Comparison of ENCODE assay signal across 7 mouse cellular contexts in genomic region chr8:122568109-122568504, GRCm38 (mm10). TPM values are rescaled to one million over a fixed set of nuclear protein-coding genes. Genes with fewer than 3 reads are reported as not detected.
DNase-seq lines count a peak whose midpoint lies in the region; ATAC-seq and TF ChIP-seq lines count a peak whose summit lies in the region.

No protein-coding gene starts in this region.

- H3K9me3 ChIP-seq in lung, embryonic 16.5 days (ENCODE audit: control insufficient read depth, low read length) = no peaks in the 10 kb centered on the region
- H3K9me3 ChIP-seq in limb, embryonic 14.5 days (ENCODE audit: control insufficient read depth, low read length) = no peaks in the 10 kb centered on the region

- no peak for TF ChIP-seq CTCF in embryonic fibroblast, embryonic 13.5 days (IDR thresholded peaks at IDR 0.05; ENCODE audit: borderline replicate concordance, insufficient read depth, low read length)
- no peak for TF ChIP-seq CTCF in spleen, adult 2 months (IDR thresholded peaks at IDR 0.05; ENCODE audit: extremely low read depth, insufficient read depth, insufficient read length, insufficient replicate concordance)

- no peak for DNase-seq in lung, postnatal 4 days
- DNase-seq in limb, embryonic 14.5 days (ENCODE audit: low spot score) = no peak
- DNase-seq in spleen, adult 2 months (ENCODE audit: low read depth in 1 of 2, low spot score in 2 of 2) = peak; percentile 87
- no peak for DNase-seq in adrenal gland, adult 2 months

- no peaks in the 10 kb centered on the region for H3K27me3 ChIP-seq in lung, embryonic 16.5 days (ENCODE audit: control insufficient read depth, insufficient read depth, low read depth, low read length)
- no peaks in the 10 kb centered on the region for H3K27me3 ChIP-seq in limb, embryonic 14.5 days (ENCODE audit: control insufficient read depth, insufficient read depth, low read length)
- H3K27me3 ChIP-seq in spleen, adult 2 months (ENCODE audit: control insufficient read depth, insufficient read depth, low read length) = no peaks in the 10 kb centered on the region

- peak overlapping the region; percentile 97 for H3K27ac ChIP-seq in lung, embryonic 16.5 days (ENCODE audit: low read length)
- H3K27ac ChIP-seq in embryonic fibroblast, embryonic 13.5 days (ENCODE audit: insufficient read depth, low read length) = peak overlapping the region; percentile 73
- H3K27ac ChIP-seq in limb, embryonic 14.5 days (replicated peaks; ENCODE audit: low read depth, low read length) = peak overlapping the region; percentile 85
- H3K27ac ChIP-seq in spleen, adult 2 months (ENCODE audit: insufficient read depth, low read length) = peak overlapping the region; percentile 98

- peak; percentile 51 for ATAC-seq in lung, embryonic 16.5 days (ENCODE audit: low read depth)
- peak; percentile 13 for ATAC-seq in limb, embryonic 14.5 days (ENCODE audit: low FRiP score, low read depth)
- no peak for ATAC-seq in monocyte, adult 5-6 weeks (replicated peaks; ENCODE audit: insufficient number of reproducible peaks, low FRiP score, low TSS enrichment, poor library complexity, severe bottlenecking)

- H3K4me3 ChIP-seq in lung, embryonic 16.5 days (ENCODE audit: low read length) = peak overlapping the region; percentile 82
- H3K4me3 ChIP-seq in embryonic fibroblast, embryonic 13.5 days (ENCODE audit: insufficient read depth, low read length) = peak overlapping the region; percentile 72
- peak overlapping the region; percentile 93 for H3K4me3 ChIP-seq in limb, embryonic 14.5 days (replicated peaks; ENCODE audit: low read length)
- H3K4me3 ChIP-seq in spleen, adult 2 months (ENCODE audit: extremely low read depth, insufficient read depth, insufficient read length) = peak overlapping the region; percentile 78

- peaks cover 16% of the 10 kb centered on the region for H3K36me3 ChIP-seq in lung, embryonic 16.5 days (ENCODE audit: control insufficient read depth, insufficient read depth, low read length)
- H3K36me3 ChIP-seq in limb, embryonic 14.5 days (ENCODE audit: control insufficient read depth, insufficient read depth, low read length) = peaks cover 42% of the 10 kb centered on the region
- peaks cover 25% of the 10 kb centered on the region for H3K36me3 ChIP-seq in spleen, adult 2 months (ENCODE audit: control insufficient read depth, insufficient read depth, low read length)

- peak overlapping the region; percentile 73 for H3K4me2 ChIP-seq in lung, embryonic 16.5 days (ENCODE audit: low read depth, low read length)
- H3K4me2 ChIP-seq in limb, embryonic 14.5 days (replicated peaks; ENCODE audit: low read depth, low read length, severe bottlenecking) = peak overlapping the region; percentile 84

- WGBS in lung, embryonic 16.5 days = 0% methylated on average over 34 of the region's 34 CpGs
- WGBS in limb, embryonic 14.5 days = 0% methylated on average over 34 of the region's 34 CpGs
- WGBS in spleen, adult 2 months = under 1% methylated on average over 34 of the region's 34 CpGs

- peak overlapping the region; percentile 87 for H3K9ac ChIP-seq in lung, embryonic 16.5 days (ENCODE audit: low read length)
- peak overlapping the region; percentile 94 for H3K9ac ChIP-seq in limb, embryonic 14.5 days (ENCODE audit: low read depth, low read length, severe bottlenecking)

- TF ChIP-seq POLR2A in embryonic fibroblast, embryonic 13.5 days (IDR thresholded peaks at IDR 0.05; ENCODE audit: low read depth, low read length) = no peak
- no peak for TF ChIP-seq POLR2A in limb, embryonic 14.5 days (IDR thresholded peaks at IDR 0.05; ENCODE audit: borderline replicate concordance, extremely low read depth, insufficient read depth, insufficient read length)
- TF ChIP-seq POLR2A in spleen, adult 2 months (IDR thresholded peaks at IDR 0.05; ENCODE audit: low read depth, low read length) = no peak

- peaks cover 19% of the 10 kb centered on the region for H3K4me1 ChIP-seq in lung, embryonic 16.5 days (replicated peaks; ENCODE audit: control insufficient read depth, insufficient read depth, low read length)
- peaks cover 6% of the 10 kb centered on the region; the same call in 1 of the 2 replicates for H3K4me1 ChIP-seq in embryonic fibroblast, embryonic 13.5 days (ENCODE audit: control insufficient read depth, insufficient read depth, low read length)
- peaks cover 19% of the 10 kb centered on the region for H3K4me1 ChIP-seq in limb, embryonic 14.5 days (ENCODE audit: control insufficient read depth, insufficient read depth, low read length)
- peaks cover 15% of the 10 kb centered on the region; the same call in 1 of the 2 replicates for H3K4me1 ChIP-seq in spleen, adult 2 months (ENCODE audit: control insufficient read depth, insufficient read depth, insufficient read length)

RNA-seq across cellular contexts. Expression of gene Cdt1, which starts 0.3 kb away (rescaled TPM):
- polyA plus RNA-seq in lung, embryonic 16.5 days (2015; fragmentation: Nextera tagmentation; extraction: Ambion mirVana) = 39.1 and 41.1 TPM in 2 replicates
- polyA plus RNA-seq in embryonic fibroblast, embryonic 13.5 days (2011; ENCODE audit: insufficient read length, low read depth, missing spikeins) = 11.8 and 15.9 TPM in 2 replicates
- 79.0 and 103 TPM in 2 replicates for polyA plus RNA-seq in limb, embryonic 14.5 days (2012; rRNA removed)
- 34.0 and 34.2 TPM in 2 replicates for polyA plus RNA-seq in limb, embryonic 14.5 days (2014; fragmentation: Nextera tagmentation; extraction: Ambion mirVana)
- polyA plus RNA-seq in spleen, adult 2 months (2012; rRNA removed) = 50.4 and 118 TPM in 2 replicates
- total RNA-seq in adrenal gland, adult 2 months (2021) = 1 to 10 TPM; 5.0 to 7.0 TPM
- 19.9 and 22.4 TPM in 2 replicates for polyA plus RNA-seq in adrenal gland, adult 2 months (2012; rRNA removed)
- total RNA-seq in monocyte, adult 5-6 weeks (2017) = 11.1 to 24.4 TPM (median 12.4 TPM) in 3 replicates

RNA-seq across cellular contexts. Expression of gene Aprt, which starts 8.6 kb away (rescaled TPM):
- polyA plus RNA-seq in lung, embryonic 16.5 days (2015; fragmentation: Nextera tagmentation; extraction: Ambion mirVana) = 279 and 290 TPM in 2 replicates
- 140 and 214 TPM in 2 replicates for polyA plus RNA-seq in embryonic fibroblast, embryonic 13.5 days (2011; ENCODE audit: insufficient read length, low read depth, missing spikeins)
- polyA plus RNA-seq in limb, embryonic 14.5 days (2012; rRNA removed) = 199 and 217 TPM in 2 replicates
- polyA plus RNA-seq in limb, embryonic 14.5 days (2014; fragmentation: Nextera tagmentation; extraction: Ambion mirVana) = 348 and 382 TPM in 2 replicates
- polyA plus RNA-seq in spleen, adult 2 months (2012; rRNA removed) = 86.7 and 106 TPM in 2 replicates
- total RNA-seq in adrenal gland, adult 2 months (2021) = 100 to 1,000 TPM in 1 of 2 experiments, 10 to 100 TPM in 1; 56.2 to 106 TPM
- polyA plus RNA-seq in adrenal gland, adult 2 months (2012; rRNA removed) = 161 and 176 TPM in 2 replicates
- 30.5 to 53.3 TPM (median 49.7 TPM) in 3 replicates for total RNA-seq in monocyte, adult 5-6 weeks (2017)

RNA-seq across cellular contexts. Expression of gene Piezo1, which starts 17.0 kb away (rescaled TPM):
- polyA plus RNA-seq in lung, embryonic 16.5 days (2015; fragmentation: Nextera tagmentation; extraction: Ambion mirVana) = 23.3 and 30.0 TPM in 2 replicates
- 146 and 158 TPM in 2 replicates for polyA plus RNA-seq in embryonic fibroblast, embryonic 13.5 days (2011; ENCODE audit: insufficient read length, low read depth, missing spikeins)
- 93.3 and 120 TPM in 2 replicates for polyA plus RNA-seq in limb, embryonic 14.5 days (2012; rRNA removed)
- polyA plus RNA-seq in limb, embryonic 14.5 days (2014; fragmentation: Nextera tagmentation; extraction: Ambion mirVana) = 20.4 and 20.7 TPM in 2 replicates
- polyA plus RNA-seq in spleen, adult 2 months (2012; rRNA removed) = 96.7 and 117 TPM in 2 replicates
- 10 to 100 TPM; 15.1 to 26.4 TPM for total RNA-seq in adrenal gland, adult 2 months (2021)
- 47.5 and 64.7 TPM in 2 replicates for polyA plus RNA-seq in adrenal gland, adult 2 months (2012; rRNA removed)
- total RNA-seq in monocyte, adult 5-6 weeks (2017) = 31.7 to 76.2 TPM (median 45.9 TPM) in 3 replicates

RNA-seq across cellular contexts. Expression of gene Galns, which starts 43.2 kb away (rescaled TPM):
- 15.0 and 15.2 TPM in 2 replicates for polyA plus RNA-seq in lung, embryonic 16.5 days (2015; fragmentation: Nextera tagmentation; extraction: Ambion mirVana)
- polyA plus RNA-seq in embryonic fibroblast, embryonic 13.5 days (2011; ENCODE audit: insufficient read length, low read depth, missing spikeins) = 12.1 and 15.4 TPM in 2 replicates
- 14.7 and 17.1 TPM in 2 replicates for polyA plus RNA-seq in limb, embryonic 14.5 days (2012; rRNA removed)
- 12.0 and 12.7 TPM in 2 replicates for polyA plus RNA-seq in limb, embryonic 14.5 days (2014; fragmentation: Nextera tagmentation; extraction: Ambion mirVana)
- polyA plus RNA-seq in spleen, adult 2 months (2012; rRNA removed) = 13.1 and 16.4 TPM in 2 replicates
- total RNA-seq in adrenal gland, adult 2 months (2021) = 1 to 10 TPM; 6.0 to 7.8 TPM
- polyA plus RNA-seq in adrenal gland, adult 2 months (2012; rRNA removed) = 6.8 and 8.0 TPM in 2 replicates
- 9.9 to 15.0 TPM (median 12.4 TPM) in 3 replicates for total RNA-seq in monocyte, adult 5-6 weeks (2017)

RNA-seq across cellular contexts. Expression of gene Trappc2l, which starts 43.3 kb away (rescaled TPM):
- polyA plus RNA-seq in lung, embryonic 16.5 days (2015; fragmentation: Nextera tagmentation; extraction: Ambion mirVana) = 48.0 and 62.6 TPM in 2 replicates
- 44.2 and 45.8 TPM in 2 replicates for polyA plus RNA-seq in embryonic fibroblast, embryonic 13.5 days (2011; ENCODE audit: insufficient read length, low read depth, missing spikeins)
- 96.8 and 129 TPM in 2 replicates for polyA plus RNA-seq in limb, embryonic 14.5 days (2012; rRNA removed)
- 70.2 and 70.5 TPM in 2 replicates for polyA plus RNA-seq in limb, embryonic 14.5 days (2014; fragmentation: Nextera tagmentation; extraction: Ambion mirVana)
- polyA plus RNA-seq in spleen, adult 2 months (2012; rRNA removed) = 101 and 133 TPM in 2 replicates
- 10 to 100 TPM; 53.8 to 55.5 TPM for total RNA-seq in adrenal gland, adult 2 months (2021)
- 159 and 161 TPM in 2 replicates for polyA plus RNA-seq in adrenal gland, adult 2 months (2012; rRNA removed)
- total RNA-seq in monocyte, adult 5-6 weeks (2017) = 19.5 to 35.7 TPM (median 20.3 TPM) in 3 replicates

Comparison
In these comparisons a context has a peak if more than half of its experiments do, and no peak if none do; other contexts are left out.
1. DNase-seq: peak in spleen, adult 2 months (2 of 2); none in lung, postnatal 4 days (0 of 2), limb, embryonic 14.5 days (single experiment) and adrenal gland, adult 2 months (single experiment).
2. Peak in every context shown above with its lines, with median percentiles within 50 percentile points of each other: H3K27ac ChIP-seq and H3K4me3 ChIP-seq.